Mouse (Mus musculus) heart, postnatal 14 days (tissue): ENCODE results near the gene Hnrnpul1. TPM values are rescaled to one million over a fixed set of nuclear protein-coding genes. Genes with fewer than 3 reads are reported as not detected.
"Not testable (repeated sequence)": the region's sequence is repeated elsewhere in the genome, so short reads cannot be mapped to it uniquely, and the experiment has no call there.

ENCODE experiments used
- DNase-seq, 2 experiments: peaks; one replicate each; pipeline ENCODE4 v3.0.0; 2021 to 2022
- intact Hi-C: fragments of 180-260 bp; cut with DNase I; formaldehyde crosslinking; loops from one replicate; pipeline ENCODE4 v1.15.1; 2025
- long read RNA-seq, 2 experiments: library from polyadenylated mRNA; stranded (forward); transcript quantifications; one replicate each; pipeline ENCODE4 v2.0.0; 2021
- total RNA-seq, 2 experiments: library from RNA; stranded (reverse); gene quantifications; 2 replicates each; pipeline ENCODE4 v1.2.3; 2021

Hnrnpul1 gene
- 10 to 100 TPM; 88.8 to 89.0 TPM for total RNA-seq
- long read RNA-seq, experiment 1, transcript Hnrnpul1-205 (15 exons, 3,784 nt): major isoform, 39 of 64 reads
- long read RNA-seq, experiment 1, partial matches to known transcripts: 16 of 64 reads
- long read RNA-seq, experiment 1, other reads (novel, unspliced or antisense): 4 of 64 reads
- long read RNA-seq, experiment 2, transcript Hnrnpul1-201 (15 exons, 3,354 nt): minor isoform, 6 of 57 reads
- long read RNA-seq, experiment 2, transcript Hnrnpul1-205 (15 exons, 3,784 nt): major isoform, 29 of 57 reads
- long read RNA-seq, experiment 2, partial matches to known transcripts: 17 of 57 reads
- long read RNA-seq, experiment 2, other reads (novel, unspliced or antisense): 3 of 57 reads

- intact Hi-C loops: loop anchor here (2.0 to 5.0 kb wide), 2 partner anchors 66 to 128 kb away; partner anchors contain the start of gene B3gnt8
- DNase-seq: peak; percentile 98 to 99
Observed at GRCm38 (mm10) chr7:25754738-25755467, at the start of gene Hnrnpul1. Hnrnpul1 (minus strand) TSS chr7:25754757.

- intact Hi-C loops: loop anchor here (2.0 kb wide), 1 partner anchor 17 kb away; no protein-coding TSS in a partner anchor
- peak; percentile 45 to 65 for DNase-seq
Observed at GRCm38 (mm10) chr7:25803460-25803859, 48.9 kb upstream of the Hnrnpul1 start.

DNA sequence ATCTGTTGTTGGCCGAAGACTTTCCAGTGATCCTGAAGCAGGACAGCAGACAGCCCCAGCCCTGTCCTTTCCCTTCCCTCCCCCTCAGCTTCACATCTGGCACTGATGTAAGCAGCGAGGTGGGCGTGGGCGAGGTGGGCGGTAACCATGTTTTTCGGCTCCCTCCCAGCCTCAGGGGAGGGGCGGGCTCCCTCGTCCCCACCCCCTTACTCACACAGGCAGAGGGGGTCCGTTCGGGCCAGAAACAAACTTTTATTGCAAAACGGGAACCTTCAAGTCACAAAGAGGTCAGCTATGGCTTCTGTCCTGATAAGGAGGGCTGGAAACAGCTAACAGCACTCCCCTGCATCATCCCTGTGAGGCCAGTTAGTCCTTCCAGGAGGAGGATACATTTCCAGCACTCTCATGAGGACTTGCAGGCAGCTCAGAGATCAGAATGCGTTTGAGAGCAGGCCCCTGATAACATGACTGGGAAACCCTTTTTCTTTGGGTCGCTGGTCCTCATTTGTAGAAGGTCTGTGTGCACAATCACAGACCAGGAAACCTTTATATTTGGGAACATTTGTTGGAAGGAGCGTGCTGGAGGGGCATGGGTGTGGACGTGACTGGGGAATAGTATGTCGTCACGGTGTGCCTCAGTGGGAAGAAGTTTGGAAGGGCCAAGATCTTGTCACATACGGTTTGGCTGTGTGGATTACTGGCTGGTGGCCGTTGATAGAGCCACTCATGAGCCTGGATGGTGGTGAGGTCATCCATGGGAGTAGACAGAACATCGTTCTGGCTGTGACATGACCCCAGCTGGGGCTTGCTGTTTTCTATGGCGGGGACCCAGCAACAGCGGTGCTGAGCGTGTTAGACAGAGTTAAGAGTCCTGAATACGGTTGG is 47.9 kb upstream of the Hnrnpul1 start:
- intact Hi-C loops: loop anchor here (2.0 kb wide), 1 partner anchor 16 kb away; no protein-coding TSS in a partner anchor
- DNase-seq: peak; percentile 88 to 89

DNA sequence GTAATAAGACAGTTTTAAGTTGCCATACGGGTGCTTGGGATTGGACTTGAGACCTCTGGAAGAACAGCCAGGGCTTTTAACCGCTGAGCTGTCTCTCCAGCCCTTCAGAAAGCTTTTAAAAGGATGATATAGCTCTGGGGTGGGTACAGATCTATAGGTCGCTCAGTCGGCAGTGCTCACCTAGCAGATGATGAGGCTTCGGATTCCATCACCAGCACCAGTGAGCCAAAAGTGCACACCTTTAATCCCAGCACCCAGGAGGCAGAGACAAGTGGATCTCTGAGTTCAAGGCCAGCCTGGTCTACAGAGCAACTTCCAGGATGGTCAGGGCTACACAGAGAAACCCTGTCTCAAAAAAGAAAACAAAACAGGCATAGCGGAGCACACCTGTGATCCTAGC is 46.5 kb upstream of the Hnrnpul1 start:
- intact Hi-C loops: no loop called here
- no peak for DNase-seq

GRCm38 (mm10) chr7:25799369-25799768 is 44.8 kb upstream of the Hnrnpul1 start:
- no peak for DNase-seq
- intact Hi-C loops: no loop called here

DNA sequence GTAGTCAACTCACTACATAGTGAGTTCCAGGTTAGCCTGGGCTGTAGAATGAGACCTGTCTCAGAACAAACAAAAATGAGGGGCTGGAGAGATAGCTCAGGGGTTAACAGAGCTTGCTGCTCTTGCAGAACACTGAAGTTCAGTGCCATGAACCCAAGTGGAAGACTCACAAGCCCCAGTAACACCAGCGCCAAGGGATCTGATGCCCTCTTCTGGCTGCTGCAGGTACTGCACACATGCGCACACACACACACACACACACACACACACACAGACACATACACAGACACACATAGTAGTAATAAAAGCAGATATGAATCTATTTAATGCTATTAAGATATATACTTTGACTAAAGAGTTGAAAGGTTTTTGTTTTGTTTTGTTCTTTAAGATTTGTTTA is 44.0 kb upstream of the Hnrnpul1 start:
- intact Hi-C loops: no loop called here
- no peak for DNase-seq

DNA sequence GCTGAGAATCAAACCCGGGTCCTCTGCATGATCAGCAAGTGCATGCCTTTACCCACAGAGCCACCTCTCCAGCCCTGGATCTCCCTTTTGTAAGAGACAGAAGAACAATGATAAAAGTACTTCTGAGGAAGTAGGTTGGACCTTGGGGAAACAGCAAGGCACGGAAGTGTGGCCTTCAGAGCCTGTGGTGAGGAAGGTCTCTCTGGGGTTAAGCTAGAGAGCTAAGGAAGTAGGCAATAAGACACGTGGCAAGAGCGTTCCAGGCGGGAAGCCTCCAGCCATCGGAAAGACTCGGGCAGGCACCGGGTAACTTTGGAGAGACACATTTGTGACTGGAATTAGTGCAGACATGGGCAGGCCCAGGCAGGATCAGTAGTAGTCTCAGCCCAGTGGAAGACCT is 40.2 kb upstream of the Hnrnpul1 start:
- no peak for DNase-seq
- intact Hi-C loops: no loop called here

GRCm38 (mm10) chr7:25793679-25794078 is 39.1 kb upstream of the Hnrnpul1 start:
- DNase-seq: peak in 1 of 2 experiments; percentile 62
- intact Hi-C loops: no loop called here

- intact Hi-C loops: not testable (repeated sequence)
Observed at GRCm38 (mm10) chr7:25792966-25793365, 38.4 kb upstream of the Hnrnpul1 start.

GRCm38 (mm10) chr7:25790615-25791014 is 36.1 kb upstream of the Hnrnpul1 start:
- DNase-seq: peak; percentile 48 to 61
- intact Hi-C loops: no loop called here

More at GRCm38 (mm10) chr7:25792966-25793365, 38.4 kb upstream of the Hnrnpul1 start:
- not testable (repeated sequence) for DNase-seq

DNA sequence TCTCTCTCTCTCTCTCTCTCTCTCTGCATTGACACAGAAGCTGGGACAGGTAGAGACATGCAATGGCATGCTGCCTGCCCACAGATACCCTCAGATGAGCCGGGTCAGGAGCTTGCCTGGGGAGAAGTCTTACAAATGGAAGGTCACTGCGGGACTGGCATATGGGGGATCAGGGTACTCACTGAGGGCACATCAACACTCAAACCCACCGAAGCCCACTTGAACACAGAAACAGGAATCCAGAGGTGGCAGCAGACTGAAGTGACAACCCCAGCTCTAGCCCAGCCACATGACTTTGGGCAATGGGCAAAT is 34.5 kb upstream of the Hnrnpul1 start:
- no peak for DNase-seq
- intact Hi-C loops: no loop called here

DNA sequence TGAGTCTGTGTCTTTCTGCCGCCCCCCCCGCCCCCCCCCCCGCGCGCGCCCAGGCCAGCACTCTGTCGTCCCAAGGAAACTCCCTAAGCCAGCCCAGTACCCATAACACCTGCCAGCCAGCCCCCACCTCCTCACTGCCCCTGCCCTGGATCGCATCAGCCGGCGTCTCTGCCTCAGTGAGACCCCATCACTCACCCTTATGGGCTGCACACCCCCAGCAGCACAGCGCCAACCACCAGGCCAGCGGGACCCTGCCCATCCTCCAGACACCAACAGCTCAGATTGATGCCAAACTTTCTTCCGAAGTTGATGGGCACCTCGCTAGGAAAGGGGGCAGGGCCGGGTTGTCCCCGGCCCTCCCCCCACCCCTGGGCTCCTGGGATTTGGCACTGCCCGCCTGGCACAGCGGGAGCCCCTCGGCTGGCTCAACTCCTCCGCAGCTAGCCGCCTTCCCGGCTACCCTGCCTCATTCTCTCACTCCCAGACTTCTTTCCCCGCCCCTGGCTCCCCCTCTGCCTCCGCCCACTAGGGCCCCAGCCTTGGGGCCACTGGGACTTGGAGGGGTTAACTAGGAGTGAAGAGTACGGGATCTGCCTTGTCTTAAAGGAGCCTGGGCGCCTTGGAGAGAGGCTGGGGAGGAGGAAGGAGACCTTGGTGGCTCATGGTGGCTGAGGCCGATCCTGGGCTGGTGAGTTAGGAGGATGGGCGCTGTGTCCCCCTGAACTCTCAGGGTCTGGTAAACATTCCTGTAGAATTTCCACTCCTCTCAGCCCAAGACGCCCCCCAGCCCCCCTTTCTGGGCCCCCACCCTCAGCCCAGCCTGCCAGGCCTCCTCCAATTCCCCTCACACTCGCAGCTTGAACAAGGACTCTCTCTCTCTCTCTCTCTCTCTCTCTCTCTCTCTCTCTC is 33.9 kb upstream of the Hnrnpul1 start, which contains the start of gene Axl:
Gene Axl, minus strand, starts transcription at position 486 of the 909 bp plus-strand sequence.
- intact Hi-C loops: no loop called here
- DNase-seq: peak; percentile 82 to 83

DNA sequence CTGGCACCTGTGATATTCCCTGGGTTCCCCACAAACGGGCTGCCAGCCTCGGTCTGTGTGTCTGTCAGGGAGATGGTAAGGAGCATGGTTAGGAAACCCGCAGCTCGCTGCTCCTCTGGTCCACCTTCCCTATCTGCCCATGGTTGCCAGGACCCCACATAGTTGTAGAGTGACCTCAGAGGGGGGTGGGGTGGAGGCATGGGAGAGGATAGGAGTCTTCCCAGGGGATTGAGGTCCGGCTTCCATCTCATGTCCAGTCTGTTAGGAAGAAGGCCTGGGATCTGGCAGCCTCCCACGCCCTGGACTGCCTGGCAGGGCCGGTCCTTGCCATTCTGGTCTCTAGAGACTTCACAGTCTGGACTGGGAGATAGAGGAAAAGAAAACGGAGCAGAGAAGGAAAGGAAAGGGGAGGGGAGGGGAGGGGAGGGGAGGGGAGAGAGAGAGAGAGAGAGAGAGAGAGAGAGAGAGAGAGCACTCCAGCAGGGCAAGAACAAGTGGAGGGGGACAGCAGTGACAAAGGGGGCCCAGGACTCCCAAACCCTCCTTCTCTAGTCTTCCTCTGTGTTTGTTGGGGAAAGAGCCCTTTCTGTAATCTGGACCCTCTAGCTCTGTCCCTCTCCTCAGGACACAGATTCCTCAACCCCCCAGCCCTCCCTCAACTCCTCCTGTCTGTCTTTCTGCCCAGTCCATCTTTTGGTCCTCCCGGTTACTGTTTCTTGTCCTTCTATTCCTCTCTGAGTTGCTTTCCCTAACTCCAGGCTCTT is 33.1 kb upstream of the Hnrnpul1 start:
- intact Hi-C loops: loop anchor here (2.0 kb wide), 1 partner anchor 15 kb away; no protein-coding TSS in a partner anchor
- peak; percentile 53 to 54 for DNase-seq

DNA sequence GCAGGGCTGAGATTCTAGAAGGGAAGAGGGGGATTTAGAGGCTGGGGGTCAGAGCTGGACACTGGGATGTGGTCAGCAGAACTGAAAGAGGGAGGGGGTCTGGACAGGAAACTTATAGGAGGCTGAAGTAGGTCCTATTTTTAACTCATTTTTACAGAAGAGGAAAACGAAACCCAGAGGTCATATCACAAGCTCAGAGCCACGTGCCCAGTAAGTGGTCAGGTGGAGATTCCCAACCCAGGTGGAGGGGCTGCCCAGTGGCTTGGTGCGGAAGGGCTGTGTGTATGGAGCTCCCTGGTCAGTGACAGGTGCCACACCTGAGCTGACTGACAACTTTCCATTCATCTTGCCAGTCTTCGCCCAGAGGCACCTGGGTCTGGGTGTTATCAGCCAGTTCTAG is 32.4 kb upstream of the Hnrnpul1 start:
- DNase-seq: no peak
- intact Hi-C loops: loop anchor here (2.0 kb wide), 1 partner anchor 16 kb away; no protein-coding TSS in a partner anchor

- no peak for DNase-seq
- intact Hi-C loops: loop anchor here (2.0 kb wide), 1 partner anchor 17 kb away; no protein-coding TSS in a partner anchor
Observed at GRCm38 (mm10) chr7:25785752-25786151, 31.2 kb upstream of the Hnrnpul1 start.

GRCm38 (mm10) chr7:25784808-25785207 is 30.3 kb upstream of the Hnrnpul1 start:
- intact Hi-C loops: no loop called here

DNA sequence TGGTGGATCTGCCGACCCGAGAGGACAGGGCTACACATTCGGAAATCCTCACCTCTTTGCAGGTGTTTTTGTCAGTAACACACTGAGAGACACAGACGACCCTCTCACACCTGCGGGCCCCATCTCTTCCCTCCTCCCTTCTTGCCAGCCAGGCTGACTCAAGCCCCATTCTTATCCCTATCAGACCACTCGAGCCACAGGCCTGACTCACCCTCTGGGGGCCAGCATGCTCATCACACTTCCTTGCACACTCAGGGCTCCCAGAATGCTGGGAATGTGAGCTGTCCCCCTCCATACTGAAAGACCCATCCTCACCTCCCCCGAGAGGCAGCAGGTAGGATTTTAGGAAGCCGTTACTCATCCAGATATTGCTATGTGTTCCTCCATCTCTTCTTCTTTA is 29.2 kb upstream of the Hnrnpul1 start:
- DNase-seq: no peak
- intact Hi-C loops: no loop called here

More at GRCm38 (mm10) chr7:25784808-25785207, 30.3 kb upstream of the Hnrnpul1 start:
- no peak for DNase-seq

GRCm38 (mm10) chr7:25782744-25783143 is 28.2 kb upstream of the Hnrnpul1 start:
- no peak for DNase-seq
- intact Hi-C loops: no loop called here
